Mouse (Mus musculus) liver, postnatal 0 days (tissue): ENCODE measurements around the gene Hspa2. TPM values are rescaled to one million over a fixed set of nuclear protein-coding genes. Genes with fewer than 3 reads are reported as not detected.

Experiments used
- ATAC-seq: fragments of 200-750 bp; cut with Nextera tagmentation; 2 replicates; pipeline ENCODE4 v1.8.0; 2017; ENCODE audit warnings: mild to moderate bottlenecking, moderate library complexity
- DNase-seq: peaks from one replicate; pipeline ENCODE4 v3.0.0-alpha.2; 2016
- H3K27ac ChIP-seq: fragments of 300-500 bp; sonication (generic); 2 replicates; pipeline ENCODE4 v1.5.1; 2014; ENCODE audit warnings: antibody characterized with exemption, moderate library complexity, mild to moderate bottlenecking, low read depth
- H3K27me3 ChIP-seq: fragments of 300-500 bp; sonication (generic); 2 replicates; pipeline ENCODE4 v1.6.1; 2014; ENCODE audit warnings: low read length, control low read depth, mixed read lengths; ENCODE audit not compliant: insufficient read depth
- H3K36me3 ChIP-seq: fragments of 300-500 bp; sonication (generic); replicated peaks from 2 replicates; pipeline ENCODE4 v1.6.1; 2014; ENCODE audit warnings: mild to moderate bottlenecking, control low read depth, low read length, moderate library complexity, mixed read lengths; ENCODE audit not compliant: insufficient read depth
- H3K4me1 ChIP-seq: fragments of 300-500 bp; sonication (generic); 2 replicates; pipeline ENCODE4 v1.6.1; 2014; ENCODE audit warnings: antibody characterized with exemption, mild to moderate bottlenecking, control low read depth; ENCODE audit not compliant: insufficient read depth
- H3K4me2 ChIP-seq: fragments of 300-500 bp; sonication (generic); 2 replicates; pipeline ENCODE4 v1.6.1; 2014; ENCODE audit warnings: low read depth, mild to moderate bottlenecking, low read length, moderate library complexity, mixed read lengths
- H3K4me3 ChIP-seq: fragments of 300-500 bp; sonication (generic); 2 replicates; pipeline ENCODE4 v1.5.1; 2014; ENCODE audit warnings: low read depth, low read length
- H3K9ac ChIP-seq: fragments of 300-500 bp; sonication (generic); replicated peaks from 2 replicates; pipeline ENCODE4 v1.6.1; 2014; ENCODE audit warnings: mild to moderate bottlenecking, moderate library complexity
- H3K9me3 ChIP-seq: fragments of 300-500 bp; sonication (generic); 2 replicates; pipeline ENCODE4 v1.6.1; 2016; ENCODE audit warnings: mild to moderate bottlenecking, control low read depth, low read length, mixed read lengths
- CTCF ChIP-seq: sonication (generic); IDR thresholded peaks from 2 replicates; pipeline ENCODE4 v1.5.1; 2016; ENCODE audit warnings: antibody characterized with exemption, low read depth
- EP300 ChIP-seq: IDR thresholded peaks from 2 replicates; pipeline ENCODE4 v1.6.1; 2016; ENCODE audit warnings: antibody characterized with exemption, low read depth, mild to moderate bottlenecking
- WGBS: fragments of 180-500 bp; shearing (Covaris S2); extraction: QIAGEN DNeasy Blood & Tissue Kit; methylation state at CpG from one replicate; pipeline ENCODE4 v1.1.7; 2014; ENCODE audit not compliant: insufficient replicate concordance; 5-methylcytosine and 5-hydroxymethylcytosine counted together
- polyA plus RNA-seq: library from polyadenylated mRNA; unstranded; fragments of >200 nt; fragmentation: Nextera tagmentation; extraction: Ambion mirVana; gene quantifications from 2 replicates; pipeline ENCODE4 v1.2.1, GENCODE M21; 2015

Hspa2 gene
- polyA plus RNA-seq, 1 experiment from 2014 or later = 2.5 TPM

- Histone ChIP-seq H3K9me3 (no peaks in the 10 kb centered on the region), H3K4me3 (no peak overlapping the region), H3K36me3 (peaks cover 3% of the 10 kb centered on the region; the same call in 1 of the 2 replicates), H3K4me1 (peaks cover 45% of the 10 kb centered on the region), H3K9ac (no peak overlapping the region), H3K4me2 (peak overlapping the region; percentile 8; the same call in 1 of the 2 replicates), H3K27ac (peak overlapping the region; percentile 45; the same call in 1 of the 2 replicates), H3K27me3 (no peaks in the 10 kb centered on the region)
- 24% methylated on average over 7 of the region's 7 CpGs for WGBS
- TF ChIP-seq CTCF (peak; percentile 87), EP300 (no peak)
- ATAC-seq (peak; percentile 59), DNase-seq (peak; percentile 42)
These were observed 27.3 kb upstream of the Hspa2 start for GRCm38 (mm10) chr12:76376649-76377048.

DNA sequence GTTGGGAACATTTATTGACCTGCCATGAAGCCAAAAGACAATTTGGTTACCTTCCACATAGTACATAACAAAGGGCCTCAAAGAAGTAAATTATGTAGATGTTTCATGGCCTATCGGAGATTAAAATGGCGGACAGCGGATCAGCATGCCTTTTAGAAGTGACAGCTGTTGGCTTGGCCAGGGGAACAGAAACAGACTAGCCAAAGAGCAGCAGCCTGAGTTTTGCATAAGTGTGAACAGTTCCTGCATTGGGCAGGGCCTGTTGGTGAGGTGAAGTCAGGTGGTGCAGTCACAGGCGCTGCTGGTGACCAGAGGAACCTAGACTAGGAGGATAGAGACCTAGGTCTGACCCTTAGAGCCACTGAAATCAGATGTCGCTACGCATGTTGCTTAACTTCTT is 26.9 kb upstream of the Hspa2 start:
- ATAC-seq = peak; percentile 33; the same call in 1 of the 2 replicates
- 85% methylated on average over 6 of the region's 6 CpGs for WGBS
- DNase-seq = no peak
- no peaks in the 10 kb centered on the region for H3K9me3 ChIP-seq
- H3K4me1 ChIP-seq = peaks cover 44% of the 10 kb centered on the region
- no peak overlapping the region for H3K9ac ChIP-seq
- no peaks in the 10 kb centered on the region for H3K27me3 ChIP-seq
- H3K36me3 ChIP-seq = peaks cover 3% of the 10 kb centered on the region; the same call in 1 of the 2 replicates
- H3K27ac ChIP-seq = peak overlapping the region; percentile 45; the same call in 1 of the 2 replicates
- H3K4me2 ChIP-seq = peak overlapping the region; percentile 8; the same call in 1 of the 2 replicates
- H3K4me3 ChIP-seq = no peak overlapping the region
- no peak for TF ChIP-seq CTCF
- no peak for TF ChIP-seq EP300

GRCm38 (mm10) chr12:76377726-76378125 is 26.2 kb upstream of the Hspa2 start:
- no peak for TF ChIP-seq EP300
- no peak for TF ChIP-seq CTCF
- no peak for DNase-seq
- Histone ChIP-seq H3K9me3 (no peaks in the 10 kb centered on the region), H3K27me3 (no peaks in the 10 kb centered on the region), H3K36me3 (peaks cover 3% of the 10 kb centered on the region; the same call in 1 of the 2 replicates), H3K4me2 (no peak overlapping the region), H3K4me3 (no peak overlapping the region), H3K9ac (no peak overlapping the region), H3K27ac (0 out of 2 replicates have a peak overlapping the region, but pooled peaks have one; percentile 45), H3K4me1 (peaks cover 37% of the 10 kb centered on the region)
- WGBS = 86% methylated on average over 3 of the region's 3 CpGs
- no peak for ATAC-seq

- Histone ChIP-seq H3K27ac (no peak overlapping the region), H3K4me3 (no peak overlapping the region), H3K9ac (no peak overlapping the region), H3K4me1 (peaks cover 33% of the 10 kb centered on the region), H3K27me3 (no peaks in the 10 kb centered on the region), H3K4me2 (no peak overlapping the region), H3K36me3 (peaks cover 3% of the 10 kb centered on the region; the same call in 1 of the 2 replicates), H3K9me3 (no peaks in the 10 kb centered on the region)
- DNase-seq (no peak), ATAC-seq (no peak)
- 70% methylated on average over 5 of the region's 5 CpGs for WGBS
- TF ChIP-seq EP300 (no peak), CTCF (no peak)
These were observed 25.4 kb upstream of the Hspa2 start for GRCm38 (mm10) chr12:76378556-76378955.

- Histone ChIP-seq H3K27me3 (no peaks in the 10 kb centered on the region), H3K9me3 (no peaks in the 10 kb centered on the region), H3K9ac (no peak overlapping the region), H3K36me3 (peaks cover 3% of the 10 kb centered on the region; the same call in 1 of the 2 replicates), H3K4me1 (peaks cover 33% of the 10 kb centered on the region), H3K4me2 (no peak overlapping the region), H3K4me3 (no peak overlapping the region), H3K27ac (no peak overlapping the region)
- DNase-seq (no peak), ATAC-seq (no peak)
- no peak for TF ChIP-seq EP300
- TF ChIP-seq CTCF = no peak
- 48% methylated on average over 7 of the region's 7 CpGs for WGBS
These were observed 23.8 kb upstream of the Hspa2 start for GRCm38 (mm10) chr12:76380151-76380550.

DNA sequence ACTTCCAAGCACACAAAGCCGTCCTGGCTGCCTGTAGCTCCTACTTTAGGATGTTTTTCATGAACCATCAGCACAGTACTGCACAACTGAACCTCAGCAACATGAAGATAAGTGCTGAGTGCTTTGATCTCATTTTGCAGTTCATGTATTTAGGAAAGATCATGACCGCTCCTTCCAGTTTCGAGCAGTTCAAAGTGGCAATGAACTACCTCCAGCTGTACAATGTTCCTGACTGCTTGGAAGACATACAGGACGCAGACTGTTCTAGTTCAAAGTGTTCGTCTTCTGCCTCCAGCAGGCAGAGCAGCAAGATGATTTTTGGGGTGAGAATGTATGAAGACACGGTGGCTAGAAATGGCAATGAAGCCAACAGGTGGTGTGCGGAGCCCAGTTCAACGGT is 18.6 kb upstream of the Hspa2 start:
- Histone ChIP-seq H3K4me1 (peaks cover 5% of the 10 kb centered on the region), H3K27ac (no peak overlapping the region), H3K27me3 (no peaks in the 10 kb centered on the region), H3K4me2 (no peak overlapping the region), H3K4me3 (no peak overlapping the region), H3K36me3 (peaks cover 21% of the 10 kb centered on the region), H3K9me3 (no peaks in the 10 kb centered on the region), H3K9ac (no peak overlapping the region)
- WGBS = 89% methylated on average over 8 of the region's 8 CpGs
- DNase-seq = no peak
- TF ChIP-seq CTCF (no peak), EP300 (no peak)
- no peak for ATAC-seq
